Mouse (Mus musculus): ENCODE measurements around the gene Taar7b. TPM values are rescaled to one million over a fixed set of nuclear protein-coding genes. Genes with fewer than 3 reads are reported as not detected.

The Taar7b gene
- polyA plus RNA-seq, 1 experiment from 2014 or later = not detected

- ATAC-seq = no peak
- Histone ChIP-seq H3K27ac (no peak within 1 kb of the TSS), H3K36me3 (no peaks in the 10 kb centered on the region), H3K4me3 (no peak within 1 kb of the TSS), H3K4me1 (no peaks in the 10 kb centered on the region), H3K27me3 (replicated peaks) (no peaks in the 10 kb centered on the region), H3K9me3 (replicated peaks) (no peaks in the 10 kb centered on the region), H3K4me2 (no peak within 1 kb of the TSS), H3K9ac (no peak within 1 kb of the TSS)
- WGBS (ENCODE audit: insufficient replicate concordance) = 67% methylated on average over 3 of the region's 3 CpGs
Measured at GRCm38 (mm10) chr10:23993381-23993780, 6.4 kb upstream of the Taar7b start, which contains the start of gene Taar7a. TSS of gene Taar7a (minus strand) at chr10:23993481.

DNA sequence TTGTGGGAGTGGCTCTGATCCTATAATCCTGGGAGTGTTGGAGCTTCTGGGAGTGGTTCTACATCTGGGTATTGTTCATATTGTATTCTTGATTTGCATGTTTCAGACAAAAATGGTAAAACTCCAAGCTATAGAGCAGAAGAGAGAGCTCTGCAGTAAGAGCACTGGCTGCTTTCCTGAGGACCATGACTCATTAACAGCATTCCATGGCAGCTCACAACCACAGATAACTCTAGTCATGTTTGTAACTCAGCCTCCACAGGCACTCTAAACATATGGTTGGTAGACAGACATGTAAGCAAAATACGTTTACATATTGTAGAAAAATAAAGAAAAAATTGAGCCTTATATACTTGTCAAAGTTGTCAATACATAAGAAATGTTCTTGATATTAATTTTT lies 6.7 kb downstream of the Taar7b start:
- Histone ChIP-seq H3K27ac (no peak overlapping the region), H3K4me3 (no peak overlapping the region), H3K36me3 (no peaks in the 10 kb centered on the region), H3K4me1 (peaks cover 28% of the 10 kb centered on the region), H3K9me3 (replicated peaks) (no peaks in the 10 kb centered on the region), H3K9ac (no peak overlapping the region), H3K27me3 (replicated peaks) (no peaks in the 10 kb centered on the region), H3K4me2 (no peak overlapping the region)
- ATAC-seq = no peak
- WGBS (ENCODE audit: insufficient replicate concordance) = 35% methylated on average over 1 of the region's 1 CpGs

GRCm38 (mm10) chr10:24007034-24007433 lies 7.3 kb downstream of the Taar7b start:
- peak; percentile 85 for ATAC-seq
- no peaks in the 10 kb centered on the region for H3K9me3 ChIP-seq (replicated peaks)
- H3K9ac ChIP-seq = no peak overlapping the region
- H3K27me3 ChIP-seq (replicated peaks) = no peaks in the 10 kb centered on the region
- 33% methylated on average over 2 of the region's 2 CpGs for WGBS (ENCODE audit: insufficient replicate concordance)
- H3K4me1 ChIP-seq = peaks cover 28% of the 10 kb centered on the region
- peak overlapping the region; percentile 42; the same call in 1 of the 2 replicates for H3K27ac ChIP-seq
- 0 out of 2 replicates have a peak overlapping the region, but pooled peaks have one; percentile 14 for H3K4me2 ChIP-seq
- H3K36me3 ChIP-seq = no peaks in the 10 kb centered on the region
- H3K4me3 ChIP-seq = no peak overlapping the region

DNA sequence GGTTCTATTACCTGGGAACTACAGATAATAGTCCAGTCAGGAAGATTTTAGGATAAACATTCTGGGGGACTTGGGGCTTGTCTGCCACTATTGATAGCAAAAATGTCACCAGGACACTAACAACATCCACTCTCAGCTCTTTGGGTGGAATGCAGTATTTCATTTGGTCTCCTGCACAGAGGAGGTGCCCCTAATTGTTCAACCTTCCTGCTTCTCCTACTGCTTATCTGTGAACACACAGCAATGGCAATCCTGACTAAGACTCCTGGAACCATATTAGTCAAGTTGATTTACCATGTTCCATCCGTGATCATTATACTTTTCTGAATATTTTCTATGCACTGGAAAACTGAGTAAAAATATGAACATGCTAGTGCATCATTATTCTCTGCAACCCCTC lies 8.4 kb downstream of the Taar7b start:
- H3K4me1 ChIP-seq = peaks cover 28% of the 10 kb centered on the region
- H3K27me3 ChIP-seq (replicated peaks) = no peaks in the 10 kb centered on the region
- H3K4me2 ChIP-seq = 0 out of 2 replicates have a peak overlapping the region, but pooled peaks have one; percentile 8
- ATAC-seq = peak; percentile 68; the same call in 1 of the 2 replicates
- no peak overlapping the region for H3K9ac ChIP-seq
- no peak overlapping the region for H3K4me3 ChIP-seq
- H3K9me3 ChIP-seq (replicated peaks) = no peaks in the 10 kb centered on the region
- WGBS (ENCODE audit: insufficient replicate concordance) = 48% methylated on average over 1 of the region's 1 CpGs
- no peaks in the 10 kb centered on the region for H3K36me3 ChIP-seq
- H3K27ac ChIP-seq = 0 out of 2 replicates have a peak overlapping the region, but pooled peaks have one; percentile 42

DNA sequence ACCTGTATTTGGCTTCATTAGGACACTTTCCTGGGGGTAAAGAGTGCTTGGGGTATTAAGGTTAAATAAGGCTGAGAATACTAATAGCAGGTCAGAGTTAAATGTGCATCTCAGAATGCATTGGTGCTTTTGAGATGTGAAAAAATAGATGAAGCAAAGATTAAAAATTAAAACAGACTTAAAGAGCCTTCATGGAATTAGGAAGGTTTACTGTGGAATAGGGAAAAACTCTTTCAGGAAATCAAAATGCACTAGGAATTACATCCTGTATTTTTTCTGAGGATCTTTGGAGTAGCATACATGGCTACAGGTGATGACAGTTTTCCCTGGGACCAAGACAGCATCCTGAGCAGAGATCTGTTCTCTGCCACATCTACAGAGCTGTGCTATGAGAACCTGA lies 27.2 kb downstream of the Taar7b start, which contains the start of gene Taar7d:
Taar7d (plus strand) TSS at position 301 of the 400 bp plus-strand sequence.
- no peak within 1 kb of the TSS for H3K4me2 ChIP-seq

DNA sequence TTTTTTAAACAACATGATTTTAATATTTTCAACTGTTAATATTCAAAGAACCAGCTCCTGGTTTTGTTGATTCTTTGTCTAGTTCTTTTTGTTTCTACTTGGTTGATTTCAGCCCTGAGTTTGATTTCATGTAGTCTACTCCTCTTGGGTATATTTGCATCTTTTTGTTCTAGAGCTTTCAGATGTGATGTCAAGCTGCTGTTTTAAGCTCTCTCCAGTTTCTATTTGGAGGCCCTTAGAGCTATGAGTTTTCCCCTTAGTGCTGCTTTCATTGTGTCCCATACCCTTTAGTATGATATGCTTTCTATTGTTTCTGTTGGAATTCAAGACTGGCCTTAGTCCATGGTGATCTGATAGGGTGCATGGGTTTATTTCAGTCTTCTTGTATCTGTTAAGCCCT lies 31.6 kb downstream of the Taar7b start:
- no peak for ATAC-seq

More for the DNA sequence above, 27.2 kb downstream of the Taar7b start, which contains the start of gene Taar7d:
- H3K9me3 ChIP-seq (replicated peaks) = no peaks in the 10 kb centered on the region
- no peaks in the 10 kb centered on the region for H3K36me3 ChIP-seq
- no peak for ATAC-seq
- H3K4me3 ChIP-seq = no peak within 1 kb of the TSS
- no peaks in the 10 kb centered on the region for H3K4me1 ChIP-seq
- H3K9ac ChIP-seq = no peak within 1 kb of the TSS
- H3K27ac ChIP-seq = no peak within 1 kb of the TSS
- no peaks in the 10 kb centered on the region for H3K27me3 ChIP-seq (replicated peaks)

DNA sequence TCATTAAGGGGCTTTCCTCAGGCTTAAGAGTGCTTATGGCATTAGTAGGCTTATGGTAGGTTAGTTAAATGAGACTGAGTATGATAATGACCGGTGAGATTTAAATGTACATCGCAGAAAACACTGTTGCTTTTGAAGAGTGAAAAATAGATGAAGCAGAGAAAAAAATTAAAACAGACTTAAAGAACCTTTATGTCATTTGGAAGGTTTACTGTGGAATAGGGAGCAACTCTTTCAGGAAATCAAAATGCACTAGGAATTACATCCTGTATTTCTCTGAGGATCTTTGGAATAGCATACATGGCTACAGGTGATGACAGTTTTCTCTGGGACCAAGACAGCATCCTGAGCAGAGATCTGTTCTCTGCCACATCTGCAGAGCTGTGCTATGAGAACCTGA lies 37.6 kb downstream of the Taar7b start, which contains the start of gene Taar7e:
Taar7e (plus strand) TSS at position 301 of the 400 bp plus-strand sequence.
- H3K27me3 ChIP-seq (replicated peaks) = no peaks in the 10 kb centered on the region
- no peak within 1 kb of the TSS for H3K4me2 ChIP-seq
- no peaks in the 10 kb centered on the region for H3K36me3 ChIP-seq
- H3K4me3 ChIP-seq = no peak within 1 kb of the TSS
- no peak within 1 kb of the TSS for H3K27ac ChIP-seq
- H3K4me1 ChIP-seq = peaks cover 14% of the 10 kb centered on the region
- H3K9ac ChIP-seq = no peak within 1 kb of the TSS
- no peaks in the 10 kb centered on the region for H3K9me3 ChIP-seq (replicated peaks)
- WGBS (ENCODE audit: insufficient replicate concordance) = 78% methylated on average over 2 of the region's 2 CpGs
- no peak for ATAC-seq

More for the DNA sequence above, 31.6 kb downstream of the Taar7b start:
- H3K36me3 ChIP-seq = no peaks in the 10 kb centered on the region
- no peak overlapping the region for H3K4me3 ChIP-seq
- H3K27ac ChIP-seq = no peak overlapping the region
- H3K27me3 ChIP-seq (replicated peaks) = no peaks in the 10 kb centered on the region
- no peak overlapping the region for H3K4me2 ChIP-seq
- no peaks in the 10 kb centered on the region for H3K4me1 ChIP-seq
- H3K9me3 ChIP-seq (replicated peaks) = no peaks in the 10 kb centered on the region
- H3K9ac ChIP-seq = no peak overlapping the region

DNA sequence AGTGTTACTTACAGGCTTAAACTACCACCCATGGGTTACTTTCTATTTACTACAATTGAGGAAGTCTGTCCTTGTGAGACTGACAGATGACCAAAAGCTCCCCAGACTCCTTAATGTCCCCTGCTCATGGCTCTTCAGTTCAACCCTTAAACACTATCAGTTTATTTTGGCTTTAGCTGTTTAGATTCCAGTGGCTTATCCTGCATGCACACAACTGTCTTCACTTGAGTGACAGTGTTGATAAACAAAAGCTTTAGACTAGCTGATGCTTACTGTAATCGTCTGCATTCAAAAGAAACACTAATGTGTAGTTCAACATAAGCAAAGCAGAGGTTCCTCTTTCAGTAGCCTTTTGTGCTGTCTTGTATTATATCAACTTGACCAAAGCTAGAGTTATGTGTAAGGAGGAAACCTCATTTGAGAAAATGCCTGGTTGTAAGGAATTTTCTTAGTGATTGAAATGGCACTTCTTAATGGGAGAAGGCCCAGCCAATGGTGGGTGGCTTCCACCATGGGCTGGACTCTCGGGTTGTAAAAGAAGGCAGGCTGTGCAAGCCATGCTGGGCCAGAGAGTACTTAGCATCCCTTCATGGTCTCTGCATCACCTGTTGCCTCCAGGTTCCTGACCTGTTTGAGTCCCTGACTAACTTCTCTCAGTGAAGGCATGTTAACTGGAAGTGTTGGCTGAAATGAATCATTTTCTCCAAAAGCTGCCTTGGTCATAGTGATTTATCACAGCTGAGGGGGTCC lies 40.6 kb downstream of the Taar7b start:
- WGBS (ENCODE audit: insufficient replicate concordance) = 37% methylated on average over 2 of the region's 2 CpGs
- H3K27ac ChIP-seq = 0 out of 2 replicates have a peak overlapping the region, but pooled peaks have one; percentile 5
- H3K4me2 ChIP-seq = no peak overlapping the region
- no peaks in the 10 kb centered on the region for H3K36me3 ChIP-seq
- peak; percentile 87 for ATAC-seq
- H3K4me1 ChIP-seq = peaks cover 14% of the 10 kb centered on the region
- no peaks in the 10 kb centered on the region for H3K27me3 ChIP-seq (replicated peaks)
- no peak overlapping the region for H3K9ac ChIP-seq
- H3K9me3 ChIP-seq (replicated peaks) = no peaks in the 10 kb centered on the region
- H3K4me3 ChIP-seq = no peak overlapping the region

DNA sequence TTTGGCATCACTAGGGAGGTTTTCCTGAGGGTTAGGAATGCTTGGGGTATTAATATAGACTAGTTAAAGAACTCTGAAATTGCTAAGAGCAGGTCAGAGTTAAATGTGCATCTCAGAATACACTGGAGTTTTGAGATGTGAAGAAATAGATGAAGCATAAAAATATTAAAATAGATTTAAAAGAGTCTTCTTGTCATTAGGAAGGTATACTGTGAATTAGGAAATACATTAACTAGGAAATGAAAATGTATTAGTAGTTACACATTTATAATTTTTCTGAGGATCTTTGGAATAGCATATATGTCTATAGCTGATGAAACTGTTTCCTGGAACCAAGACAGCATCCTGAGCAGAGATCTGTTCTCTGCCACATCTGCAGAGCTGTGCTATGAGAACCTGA lies 49.5 kb downstream of the Taar7b start, which contains the start of gene Taar7f:
Taar7f (plus strand) TSS at position 301 of the 400 bp plus-strand sequence.
- Histone ChIP-seq H3K9ac (no peak within 1 kb of the TSS), H3K27ac (no peak within 1 kb of the TSS), H3K36me3 (no peaks in the 10 kb centered on the region), H3K4me1 (no peaks in the 10 kb centered on the region), H3K4me2 (no peak within 1 kb of the TSS), H3K27me3 (replicated peaks) (no peaks in the 10 kb centered on the region), H3K9me3 (replicated peaks) (no peaks in the 10 kb centered on the region), H3K4me3 (no peak within 1 kb of the TSS)
- no peak for ATAC-seq

Other genes with a start within 250 kb of the Taar7b start
- gene Rps12, start 212.7 kb upstream of the Taar7b start, polyA plus RNA-seq (2016; fragmentation: Nextera tagmentation; extraction: Ambion mirVana) = 192 and 199 TPM in 2 replicates
- gene Slc18b1, start 203.0 kb upstream of the Taar7b start, polyA plus RNA-seq (2016; fragmentation: Nextera tagmentation; extraction: Ambion mirVana) = 2.6 and 3.4 TPM in 2 replicates
- gene Vnn3, start 148.5 kb upstream of the Taar7b start, polyA plus RNA-seq (2016; fragmentation: Nextera tagmentation; extraction: Ambion mirVana) = 0.07 TPM in 1 of 2 replicates, not detected in the other
- gene Vnn1, start 105.3 kb upstream of the Taar7b start, polyA plus RNA-seq (2016; fragmentation: Nextera tagmentation; extraction: Ambion mirVana) = 0.94 and 1.1 TPM in 2 replicates
- gene Taar1, start 79.6 kb upstream of the Taar7b start, polyA plus RNA-seq (2016; fragmentation: Nextera tagmentation; extraction: Ambion mirVana) = not detected in 2 replicates
- not detected in 2 replicates for gene Taar2, start 61.4 kb upstream of the Taar7b start, polyA plus RNA-seq (2016; fragmentation: Nextera tagmentation; extraction: Ambion mirVana)
- not detected in 2 replicates for gene Taar3, start 50.4 kb upstream of the Taar7b start, polyA plus RNA-seq (2016; fragmentation: Nextera tagmentation; extraction: Ambion mirVana)
- gene Taar4, start 39.4 kb upstream of the Taar7b start, polyA plus RNA-seq (2016; fragmentation: Nextera tagmentation; extraction: Ambion mirVana) = not detected in 2 replicates
- not detected in 2 replicates for gene Taar5, start 29.2 kb upstream of the Taar7b start, polyA plus RNA-seq (2016; fragmentation: Nextera tagmentation; extraction: Ambion mirVana)
- gene Taar6, start 14.3 kb upstream of the Taar7b start, polyA plus RNA-seq (2016; fragmentation: Nextera tagmentation; extraction: Ambion mirVana) = not detected in 2 replicates
- not detected in 2 replicates for gene Taar7a, start 6.5 kb upstream of the Taar7b start, polyA plus RNA-seq (2016; fragmentation: Nextera tagmentation; extraction: Ambion mirVana)
- not detected in 2 replicates for gene Taar7d, start 27.3 kb downstream of the Taar7b start, polyA plus RNA-seq (2016; fragmentation: Nextera tagmentation; extraction: Ambion mirVana)
- gene Taar7e, start 37.7 kb downstream of the Taar7b start, polyA plus RNA-seq (2016; fragmentation: Nextera tagmentation; extraction: Ambion mirVana) = not detected in 2 replicates
- gene Taar7f, start 49.6 kb downstream of the Taar7b start, polyA plus RNA-seq (2016; fragmentation: Nextera tagmentation; extraction: Ambion mirVana) = not detected in 2 replicates
- not detected in 2 replicates for gene Taar8a, start 76.6 kb downstream of the Taar7b start, polyA plus RNA-seq (2016; fragmentation: Nextera tagmentation; extraction: Ambion mirVana)
- gene Taar8b, start 92.4 kb downstream of the Taar7b start, polyA plus RNA-seq (2016; fragmentation: Nextera tagmentation; extraction: Ambion mirVana) = not detected in 2 replicates
- gene Taar8c, start 102.0 kb downstream of the Taar7b start, polyA plus RNA-seq (2016; fragmentation: Nextera tagmentation; extraction: Ambion mirVana) = not detected in 2 replicates
- not detected in 2 replicates for gene Taar9, start 109.6 kb downstream of the Taar7b start, polyA plus RNA-seq (2016; fragmentation: Nextera tagmentation; extraction: Ambion mirVana)
- 34.0 TPM in 2 replicates for gene Stx7, start 149.4 kb downstream of the Taar7b start, polyA plus RNA-seq (2016; fragmentation: Nextera tagmentation; extraction: Ambion mirVana)
- gene Moxd1, start 223.6 kb downstream of the Taar7b start, polyA plus RNA-seq (2016; fragmentation: Nextera tagmentation; extraction: Ambion mirVana) = 1.0 and 1.1 TPM in 2 replicates